Mouse (Mus musculus): ENCODE measurements at regions not wholly inside any gene's neighbourhood (a gene's known extent, or its start where the extent isn't known, plus 50 kb on each side); places are given as distances from the start of the nearest gene placed in this dataset. TPM values are rescaled to one million over a fixed set of nuclear protein-coding genes. Genes with fewer than 3 reads are reported as not detected.

DNA sequence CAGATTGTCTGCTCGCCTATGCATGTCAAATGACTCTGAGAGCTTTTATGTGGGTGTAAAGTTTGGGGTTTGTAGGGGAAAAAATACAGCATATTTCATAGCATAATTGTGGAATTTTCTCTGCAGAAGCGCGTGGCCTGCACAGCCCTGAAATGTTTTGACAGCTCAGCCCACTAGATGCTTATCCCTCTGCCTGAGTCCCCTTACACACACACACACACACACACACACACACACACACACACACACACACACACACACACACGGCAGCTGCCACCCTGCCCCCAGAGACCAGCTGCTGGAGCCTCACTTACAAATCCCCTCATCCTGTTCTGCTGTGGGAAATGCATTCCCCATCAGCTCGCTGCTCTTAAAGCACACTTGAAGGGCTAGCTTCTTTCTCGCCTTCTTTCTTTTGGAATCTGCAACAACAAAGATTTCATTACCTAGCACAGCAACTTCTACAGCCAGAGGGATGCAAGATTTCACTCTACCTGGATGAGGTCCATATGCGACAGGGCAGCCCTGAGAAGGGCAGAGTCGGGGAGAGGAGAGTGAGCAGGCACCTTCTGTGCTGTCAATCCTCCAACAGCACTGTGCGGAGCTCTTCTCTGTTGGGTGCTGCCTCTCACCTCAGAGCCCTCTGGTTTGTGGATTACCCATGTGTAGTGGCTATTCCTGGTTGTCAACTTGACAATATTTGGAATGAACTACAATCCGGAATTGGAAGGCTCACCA, 264.1 kb downstream of the Cdc5l start:
- H3K4me2 ChIP-seq (replicated peaks), result no peak overlapping the region
- no peaks in the 10 kb centered on the region for H3K36me3 ChIP-seq
- no peak overlapping the region for H3K27ac ChIP-seq
- no peaks in the 10 kb centered on the region for H3K27me3 ChIP-seq (replicated peaks)
- no peak for ATAC-seq (ENCODE audit: low FRiP score, low read depth)
- H3K9ac ChIP-seq, result no peak overlapping the region
- 0 out of 2 replicates have a peak, but pooled peaks cover 5% of the 10 kb centered on the region for H3K4me1 ChIP-seq
- no peak overlapping the region for H3K4me3 ChIP-seq
- H3K9me3 ChIP-seq, result no peaks in the 10 kb centered on the region
- WGBS, result 71% methylated on average over 10 of the region's 10 CpGs

Small RNA genes in the stretch of these regions (microRNA-seq; reads per million reads assigned to microRNA genes)
- gene Gm24979, result not detected
